Mouse (Mus musculus): ENCODE data around the gene Cdc6. TPM values are rescaled to one million over a fixed set of nuclear protein-coding genes. Genes with fewer than 3 reads are reported as not detected.

Cdc6 gene
- total and polyA plus RNA-seq, 3 experiments: 56.9 to 104 (median 69.4) TPM

DNA sequence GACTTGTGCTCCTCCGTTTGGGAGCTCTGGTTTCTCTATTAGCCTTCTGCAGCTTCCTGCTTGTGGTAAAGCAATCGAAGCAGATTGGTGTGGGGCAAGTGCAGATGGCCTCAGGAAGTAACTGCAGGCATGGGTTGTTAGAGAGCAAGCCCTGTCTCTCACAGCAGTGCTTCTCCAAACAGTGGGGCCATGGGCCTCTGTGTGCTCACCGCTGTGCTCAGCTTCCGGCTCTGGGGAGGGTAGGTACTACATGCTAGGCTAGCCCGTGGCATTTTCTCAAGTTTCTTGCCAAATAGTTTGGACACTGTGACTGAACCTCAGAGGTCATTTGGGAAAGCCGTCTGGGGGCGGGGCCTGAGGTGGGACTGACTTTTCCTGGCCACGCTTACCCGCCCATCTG, 10.6 kb downstream of the Cdc6 start:
- H3K79me2 ChIP-seq (ENCODE audit: control insufficient read depth, insufficient read depth, low read length, poor library complexity): 0 out of 2 replicates have a peak, but pooled peaks cover 4% of the 10 kb centered on the region
- H3K27me3 ChIP-seq (ENCODE audit: control insufficient read depth in 1 of 2, insufficient read depth in 2 of 2, low read length in 2 of 2): no peaks in the 10 kb centered on the region
- H3K36me3 ChIP-seq (ENCODE audit: control insufficient read depth in 1 of 2, insufficient read depth in 2 of 2, low read length in 2 of 2): peaks cover 37 to 44% of the 10 kb centered on the region in 2 experiments
- 0 out of 4 replicates have a peak, but pooled peaks of 1 of the 2 experiments have one; percentile 5 for TF ChIP-seq EP300 (IDR thresholded peaks at IDR 0.05; ENCODE audit: low read depth in 1 of 2, low read length in 2 of 2)
- TF ChIP-seq TBP (IDR thresholded peaks at IDR 0.05; ENCODE audit: low read depth, low read length): peak; percentile 62; the same call in 1 of the 2 replicates
- TF ChIP-seq POLR2AphosphoS5 (IDR thresholded peaks at IDR 0.05; ENCODE audit: borderline replicate concordance, low read depth, low read length): no peak
- peak; percentile 22; the same call in 1 of the 2 replicates for TF ChIP-seq NELFE (IDR thresholded peaks at IDR 0.05; ENCODE audit: low read depth, low read length)
- peak overlapping the region; percentile 73 for H3K27ac ChIP-seq (ENCODE audit: control insufficient read depth, low read depth, low read length)
- no peak overlapping the region for H3K4me3 ChIP-seq (ENCODE audit: control insufficient read depth in 1 of 2, insufficient read depth in 1 of 2, low read depth in 2 of 2, low read length in 2 of 2)
- H3K9ac ChIP-seq (ENCODE audit: control insufficient read depth, low read depth, low read length, poor library complexity, severe bottlenecking): peak overlapping the region; percentile 1; the same call in 1 of the 2 replicates
- no peaks in the 10 kb centered on the region for H3K9me3 ChIP-seq (replicated peaks; ENCODE audit: insufficient read depth, low read length)
- peaks cover 18 to 29% of the 10 kb centered on the region in 2 experiments for H3K4me1 ChIP-seq (ENCODE audit: control insufficient read depth in 1 of 2, insufficient read depth in 2 of 2, low read length in 2 of 2)
- peak; percentile 69 for DNase-seq (ENCODE audit: low read depth, low spot score)

DNA sequence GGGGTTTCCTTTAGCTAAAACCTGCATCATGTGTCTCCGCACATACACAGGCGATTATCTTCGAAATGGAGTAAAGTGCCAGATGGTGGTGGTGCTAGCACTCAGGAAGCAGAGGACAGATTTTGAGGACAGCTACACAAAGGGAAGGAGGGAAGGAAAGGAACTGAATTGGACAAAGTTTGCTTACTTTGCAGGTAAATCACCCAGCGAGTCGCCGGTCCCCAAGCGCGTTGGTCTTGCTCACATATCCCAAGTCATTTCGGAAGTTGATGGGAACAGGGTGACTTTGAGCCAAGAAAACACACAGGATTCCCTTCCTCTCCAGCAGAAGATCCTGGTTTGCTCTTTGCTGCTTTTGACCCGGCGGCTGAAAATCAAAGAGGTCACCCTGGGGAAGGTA, 11.4 kb downstream of the Cdc6 start:
- peaks cover 18 to 31% of the 10 kb centered on the region in 2 experiments for H3K4me1 ChIP-seq (ENCODE audit: control insufficient read depth in 1 of 2, insufficient read depth in 2 of 2, low read length in 2 of 2)
- H3K27me3 ChIP-seq (ENCODE audit: control insufficient read depth in 1 of 2, insufficient read depth in 2 of 2, low read length in 2 of 2): no peaks in the 10 kb centered on the region
- H3K27ac ChIP-seq (ENCODE audit: control insufficient read depth, low read depth, low read length): no peak overlapping the region
- TF ChIP-seq UBTF (IDR thresholded peaks at IDR 0.05; ENCODE audit: borderline replicate concordance, insufficient read depth, low read depth, low read length) (no peak), TCF12 (IDR thresholded peaks at IDR 0.05; ENCODE audit: low read depth, low read length) (no peak), JUND (IDR thresholded peaks at IDR 0.05; ENCODE audit: low read depth, low read length) (no peak), USF1 (IDR thresholded peaks at IDR 0.05; ENCODE audit: low read depth, low read length) (no peak), MYC (IDR thresholded peaks at IDR 0.05; ENCODE audit: low read depth, low read length) (no peak), CHD2 (IDR thresholded peaks at IDR 0.05; ENCODE audit: low read length) (no peak), ZC3H11A (IDR thresholded peaks at IDR 0.05; ENCODE audit: low read depth, low read length) (no peak), POLR2AphosphoS2 (IDR thresholded peaks at IDR 0.05; ENCODE audit: low read length) (no peak), TBP (IDR thresholded peaks at IDR 0.05; ENCODE audit: low read depth, low read length) (no peak), POLR2A (IDR thresholded peaks at IDR 0.05; ENCODE audit: control insufficient read depth in 1 of 2, insufficient read depth in 1 of 2, low read depth in 1 of 2, low read length in 2 of 2, poor library complexity in 1 of 2) (no peak), MXI1 (IDR thresholded peaks at IDR 0.05; ENCODE audit: low read depth, low read length) (no peak), TAL1 (IDR thresholded peaks at IDR 0.05; ENCODE audit: low read length) (no peak), ZMIZ1 (IDR thresholded peaks at IDR 0.05; ENCODE audit: low read depth, low read length) (no peak), POLR2AphosphoS5 (IDR thresholded peaks at IDR 0.05; ENCODE audit: borderline replicate concordance, low read depth, low read length) (no peak)
- no peak overlapping the region for H3K4me3 ChIP-seq (ENCODE audit: control insufficient read depth in 1 of 2, insufficient read depth in 1 of 2, low read depth in 2 of 2, low read length in 2 of 2)
- H3K36me3 ChIP-seq (ENCODE audit: control insufficient read depth in 1 of 2, insufficient read depth in 2 of 2, low read length in 2 of 2): peaks cover 39 to 45% of the 10 kb centered on the region in 2 experiments
- no peaks in the 10 kb centered on the region for H3K9me3 ChIP-seq (replicated peaks; ENCODE audit: insufficient read depth, low read length)
- H3K79me2 ChIP-seq (ENCODE audit: control insufficient read depth, insufficient read depth, low read length, poor library complexity): no peaks in the 10 kb centered on the region
- no peak for DNase-seq (ENCODE audit: low read depth, low spot score)
- H3K9ac ChIP-seq (ENCODE audit: control insufficient read depth, low read depth, low read length, poor library complexity, severe bottlenecking): no peak overlapping the region

All from MEL (cell line).